8 mouse cellular contexts compared by ENCODE assay signal in the genomic region with DNA sequence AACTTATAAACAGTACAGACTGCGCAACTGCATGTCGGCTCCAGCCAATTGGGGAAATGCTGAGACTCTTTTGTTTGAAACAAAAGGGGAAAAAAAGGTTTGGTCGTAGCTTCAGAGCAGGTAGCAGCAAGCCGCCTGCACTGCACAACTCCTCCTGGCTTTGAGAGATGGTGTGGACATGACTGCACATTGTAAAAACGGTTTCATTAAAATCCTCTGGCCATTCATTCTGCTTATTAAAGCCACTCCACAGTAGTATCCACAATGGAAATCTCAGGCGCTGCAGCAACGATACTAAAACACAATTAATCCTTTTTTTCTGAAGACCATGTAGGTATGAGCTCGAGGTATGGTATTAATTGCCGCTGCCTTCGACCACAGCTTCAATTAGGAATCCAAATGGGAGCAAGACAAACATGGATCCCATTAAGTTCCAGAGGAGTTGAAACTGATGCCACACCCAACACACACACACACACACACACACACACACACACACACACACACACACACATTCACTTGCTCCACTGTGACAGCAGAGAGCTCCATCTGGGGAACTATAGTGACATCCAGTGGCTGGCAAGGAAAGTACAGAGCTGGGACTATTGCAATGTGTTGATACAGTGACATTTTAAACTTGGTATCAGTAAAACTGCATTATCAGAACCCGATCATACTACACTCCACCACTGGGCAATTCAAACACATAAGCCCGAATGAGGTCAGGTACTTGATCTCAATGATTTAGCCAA.
DNase-seq lines count a peak whose midpoint lies in the region; ATAC-seq and TF ChIP-seq lines count a peak whose summit lies in the region.
"Had no signal": no experiment of that assay in that cellular context is flagged by ENCODE, and none has a peak within 500 bp of the region (broad histone marks: within the 10 kb centered on the region; RNA-seq: fewer than 3 reads in every experiment).

No protein-coding gene starts in this region.

- H3K4me1 ChIP-seq in forebrain, embryonic 13.5 days, result no peaks in the 10 kb centered on the region
- H3K4me1 ChIP-seq in kidney, embryonic 14.5 days (ENCODE audit: control insufficient read depth, insufficient read depth, low read length), result no peaks in the 10 kb centered on the region
- no peaks in the 10 kb centered on the region for H3K4me1 ChIP-seq in limb, embryonic 15.5 days
- no peaks in the 10 kb centered on the region for H3K4me1 ChIP-seq in neural tube, embryonic 15.5 days

- H3K36me3 ChIP-seq in C2C12 (ENCODE audit: control insufficient read depth, insufficient read depth), result no peaks in the 10 kb centered on the region
- H3K36me3 ChIP-seq in forebrain, embryonic 13.5 days (ENCODE audit: poor library complexity, severe bottlenecking), result no peaks in the 10 kb centered on the region
- H3K36me3 ChIP-seq in kidney, embryonic 14.5 days (ENCODE audit: control insufficient read depth, insufficient read depth, low read length), result no peaks in the 10 kb centered on the region
- no peaks in the 10 kb centered on the region for H3K36me3 ChIP-seq in limb, embryonic 15.5 days
- no peaks in the 10 kb centered on the region; the same call in 1 of the 2 replicates for H3K36me3 ChIP-seq in neural tube, embryonic 15.5 days

- TF ChIP-seq CTCF in C2C12 (IDR thresholded peaks at IDR 0.05; ENCODE audit: control insufficient read depth, insufficient read depth, insufficient read length), result peak; percentile 28

- no peak overlapping the region for H3ac ChIP-seq in C2C12 (ENCODE audit: control insufficient read depth, insufficient read length, low read depth)

- no peaks in the 10 kb centered on the region for H3K27me3 ChIP-seq in C2C12 (ENCODE audit: control insufficient read depth, insufficient read depth, insufficient read length)
- no peaks in the 10 kb centered on the region for H3K27me3 ChIP-seq in forebrain, embryonic 13.5 days
- no peaks in the 10 kb centered on the region for H3K27me3 ChIP-seq in kidney, embryonic 14.5 days (ENCODE audit: control insufficient read depth, insufficient read depth, low read length)
- H3K27me3 ChIP-seq in limb, embryonic 15.5 days, result no peaks in the 10 kb centered on the region
- H3K27me3 ChIP-seq in neural tube, embryonic 15.5 days (replicated peaks), result no peaks in the 10 kb centered on the region

- H3K4me2 ChIP-seq in forebrain, embryonic 13.5 days, result no peak overlapping the region
- no peak overlapping the region for H3K4me2 ChIP-seq in kidney, embryonic 14.5 days (replicated peaks; ENCODE audit: low read depth, low read length)
- peak overlapping the region; percentile 24 for H3K4me2 ChIP-seq in limb, embryonic 15.5 days
- H3K4me2 ChIP-seq in neural tube, embryonic 15.5 days, result no peak overlapping the region

- no peak overlapping the region for H3K27ac ChIP-seq in forebrain, embryonic 13.5 days
- no peak overlapping the region for H3K27ac ChIP-seq in kidney, embryonic 14.5 days (ENCODE audit: low read depth, low read length)
- no peak overlapping the region for H3K27ac ChIP-seq in limb, embryonic 15.5 days
- no peak overlapping the region for H3K27ac ChIP-seq in neural tube, embryonic 15.5 days (replicated peaks)

- H3K9ac ChIP-seq in forebrain, embryonic 13.5 days, result no peak overlapping the region
- H3K9ac ChIP-seq in kidney, embryonic 14.5 days (ENCODE audit: low read depth, low read length), result no peak overlapping the region
- no peak overlapping the region for H3K9ac ChIP-seq in limb, embryonic 15.5 days
- H3K9ac ChIP-seq in neural tube, embryonic 15.5 days (replicated peaks), result no peak overlapping the region

- no peak overlapping the region for H3K4me3 ChIP-seq in C2C12 (ENCODE audit: insufficient read depth, poor library complexity, severe bottlenecking)
- no peak overlapping the region for H3K4me3 ChIP-seq in forebrain, embryonic 13.5 days
- no peak overlapping the region for H3K4me3 ChIP-seq in kidney, embryonic 14.5 days (ENCODE audit: low read length)
- no peak overlapping the region for H3K4me3 ChIP-seq in limb, embryonic 15.5 days
- H3K4me3 ChIP-seq in neural tube, embryonic 15.5 days (replicated peaks), result no peak overlapping the region
- H3K4me3 ChIP-seq: myocyte had no signal

- H3K79me2 ChIP-seq in C2C12 (ENCODE audit: control insufficient read depth, insufficient read depth), result no peaks in the 10 kb centered on the region

- no peaks in the 10 kb centered on the region for H3K79me3 ChIP-seq in C2C12 (ENCODE audit: low read depth)

- 61% methylated on average over 12 of the region's 12 CpGs for WGBS in forebrain, embryonic 13.5 days
- WGBS in kidney, embryonic 14.5 days, result 83% methylated on average over 12 of the region's 12 CpGs
- 51% methylated on average over 12 of the region's 12 CpGs for WGBS in limb, embryonic 15.5 days
- 78% methylated on average over 12 of the region's 12 CpGs for WGBS in neural tube, embryonic 15.5 days

- peak; percentile 69 for DNase-seq in ES-CJ7 (ENCODE audit: low read depth, low spot score)
- no peak for DNase-seq in spleen, postnatal 10 days (ENCODE audit: low spot score in 2 of 2)

- no peaks in the 10 kb centered on the region for H3K9me3 ChIP-seq in forebrain, embryonic 13.5 days (replicated peaks)
- no peaks in the 10 kb centered on the region for H3K9me3 ChIP-seq in kidney, embryonic 14.5 days (ENCODE audit: control insufficient read depth, low read length)
- H3K9me3 ChIP-seq in limb, embryonic 15.5 days, result no peaks in the 10 kb centered on the region
- H3K9me3 ChIP-seq in neural tube, embryonic 15.5 days (replicated peaks), result no peaks in the 10 kb centered on the region

- peak; percentile 89 for ATAC-seq in forebrain, embryonic 13.5 days
- ATAC-seq in kidney, embryonic 14.5 days (ENCODE audit: low FRiP score, low TSS enrichment), result peak; percentile 69; the same call in 1 of the 2 replicates
- no peak for ATAC-seq in limb, embryonic 15.5 days (ENCODE audit: insufficient number of reproducible peaks, low FRiP score, low TSS enrichment, low read depth)
- peak; percentile 73; the same call in 1 of the 2 replicates for ATAC-seq in neural tube, embryonic 15.5 days (ENCODE audit: low FRiP score)

TF ChIP-seq in C2C12, 6 proteins besides CTCF, POLR2A, EP300 and RAD21:
- no peak for TF ChIP-seq MYOG (IDR thresholded peaks at IDR 0.05; ENCODE audit: control insufficient read depth, extremely low read depth, insufficient read length)
TF ChIP-seq in C2C12: peak in this region for 0.
